Mouse (Mus musculus) intestine, embryonic 16.5 days (tissue): ENCODE data around the gene Sgip1. TPM values are rescaled to one million over a fixed set of nuclear protein-coding genes. Genes with fewer than 3 reads are reported as not detected.

ENCODE experiments used
- ATAC-seq: fragments of 200-750 bp; cut with Nextera tagmentation; 2 replicates; pipeline ENCODE4 v1.8.0; 2017; ENCODE audit warnings: moderate TSS enrichment, moderate library complexity
- H3K27ac ChIP-seq: fragments of 300-500 bp; sonication (generic); 2 replicates; pipeline ENCODE4 v1.5.1; 2014; ENCODE audit warnings: mild to moderate bottlenecking, low read length
- H3K27me3 ChIP-seq: fragments of 300-500 bp; sonication (generic); replicated peaks from 2 replicates; pipeline ENCODE4 v1.6.1; 2014; ENCODE audit warnings: low read length, control low read depth, mixed read lengths; ENCODE audit not compliant: control insufficient read depth, insufficient read depth
- H3K36me3 ChIP-seq: fragments of 300-500 bp; sonication (generic); 2 replicates; pipeline ENCODE4 v1.6.1; 2014; ENCODE audit warnings: low read length, control low read depth; ENCODE audit not compliant: control insufficient read depth, insufficient read depth
- H3K4me1 ChIP-seq: fragments of 300-500 bp; sonication (generic); 2 replicates; pipeline ENCODE4 v1.6.1; 2014; ENCODE audit warnings: low read length, control low read depth, mixed read lengths; ENCODE audit not compliant: control insufficient read depth, insufficient read depth
- H3K4me2 ChIP-seq: fragments of 300-500 bp; sonication (generic); 2 replicates; pipeline ENCODE4 v1.6.1; 2014; ENCODE audit warnings: low read depth, low read length, control low read depth
- H3K4me3 ChIP-seq: fragments of 300-500 bp; sonication (generic); 2 replicates; pipeline ENCODE4 v1.5.1; 2014; ENCODE audit warnings: mild to moderate bottlenecking, low read length
- H3K9ac ChIP-seq: fragments of 300-500 bp; sonication (generic); 2 replicates; pipeline ENCODE4 v1.6.1; 2014; ENCODE audit warnings: low read depth, low read length
- H3K9me3 ChIP-seq: fragments of 300-500 bp; sonication (generic); 2 replicates; pipeline ENCODE4 v1.6.1; 2016; ENCODE audit warnings: low read length, control low read depth; ENCODE audit not compliant: control insufficient read depth
- WGBS: fragments of 180-500 bp; shearing (Covaris S2); extraction: QIAGEN DNeasy Blood & Tissue Kit; methylation state at CpG from one replicate; pipeline ENCODE4 v1.1.7; 2014; 5-methylcytosine and 5-hydroxymethylcytosine counted together
- polyA plus RNA-seq: library from polyadenylated mRNA; unstranded; fragments of >200 nt; fragmentation: Nextera tagmentation; extraction: Ambion mirVana; gene quantifications from 2 replicates; pipeline ENCODE4 v1.2.1, GENCODE M21; 2015

Gene Sgip1
- polyA plus RNA-seq, 1 experiment from 2014 or later = 8.8 TPM

DNA sequence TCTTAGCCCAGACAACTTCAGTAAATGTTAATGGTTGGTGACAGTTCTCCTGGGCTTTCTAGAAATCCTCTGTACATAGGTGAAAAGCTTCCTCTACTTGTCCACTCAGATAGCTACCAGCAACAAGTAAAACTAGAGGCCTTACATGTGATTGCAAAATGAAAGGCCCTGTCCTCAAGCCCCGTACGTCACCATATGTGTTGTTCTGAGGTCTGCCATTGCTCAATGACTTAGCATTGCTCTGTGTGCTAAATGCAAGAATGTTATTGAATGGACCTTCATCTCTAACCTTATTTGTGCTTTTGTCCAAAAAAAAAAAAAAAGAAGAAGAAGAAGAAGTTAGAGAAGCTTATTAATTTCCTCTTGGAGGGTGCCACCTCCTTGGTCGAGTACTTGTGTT, 125.4 kb downstream of the Sgip1 start:
- no peak overlapping the region for H3K27ac ChIP-seq
- no peaks in the 10 kb centered on the region for H3K9me3 ChIP-seq
- 85% methylated on average over 3 of the region's 3 CpGs for WGBS
- no peaks in the 10 kb centered on the region for H3K27me3 ChIP-seq
- H3K9ac ChIP-seq = no peak overlapping the region
- no peak overlapping the region for H3K4me3 ChIP-seq
- no peak for ATAC-seq
- H3K4me1 ChIP-seq = no peaks in the 10 kb centered on the region
- H3K36me3 ChIP-seq = no peaks in the 10 kb centered on the region
- H3K4me2 ChIP-seq = no peak overlapping the region

DNA sequence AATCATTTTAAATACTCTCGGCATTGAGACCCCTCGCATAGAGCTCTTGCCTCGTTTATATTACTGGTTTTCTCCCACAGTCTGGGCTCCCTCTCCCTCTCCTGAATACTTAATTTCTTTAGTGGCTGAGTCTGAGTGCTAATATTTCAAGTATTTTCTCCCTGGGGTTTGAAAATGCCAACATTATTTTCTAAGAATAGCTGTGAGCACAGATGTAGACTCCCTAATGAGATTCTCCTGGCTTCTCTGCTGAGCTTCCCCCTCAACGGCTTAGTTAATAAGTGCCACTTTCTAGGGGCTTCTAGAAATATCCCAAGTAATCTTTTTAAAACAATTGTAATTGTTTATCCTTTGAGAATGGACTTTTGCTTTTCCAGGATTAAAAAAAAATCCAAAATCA, 130.2 kb downstream of the Sgip1 start:
- H3K27me3 ChIP-seq = no peaks in the 10 kb centered on the region
- H3K4me3 ChIP-seq = no peak overlapping the region
- H3K4me1 ChIP-seq = no peaks in the 10 kb centered on the region
- no peaks in the 10 kb centered on the region for H3K36me3 ChIP-seq
- H3K4me2 ChIP-seq = no peak overlapping the region
- no peaks in the 10 kb centered on the region for H3K9me3 ChIP-seq
- H3K9ac ChIP-seq = no peak overlapping the region
- H3K27ac ChIP-seq = no peak overlapping the region
- WGBS = 75% methylated on average over 4 of the region's 4 CpGs
- no peak for ATAC-seq

DNA sequence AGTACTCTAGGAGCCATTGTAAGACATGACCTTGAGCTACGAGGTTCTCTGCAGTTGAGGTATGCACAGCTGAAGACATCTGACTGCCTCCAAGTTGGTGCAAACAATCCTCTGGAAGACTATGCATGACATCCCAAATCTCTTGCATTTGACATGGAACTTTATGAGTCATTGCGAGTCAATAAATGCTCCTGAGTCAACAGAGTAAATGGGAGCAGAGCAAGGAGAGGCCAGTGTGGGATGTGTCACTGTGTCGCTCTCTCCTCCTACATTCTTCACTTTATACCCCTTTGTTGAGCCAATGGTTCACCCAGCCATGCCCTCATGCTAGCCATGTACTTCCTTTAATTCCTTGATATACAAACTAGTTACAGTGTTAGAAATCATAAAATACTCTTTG, 142.0 kb downstream of the Sgip1 start:
- H3K4me3 ChIP-seq = no peak overlapping the region
- ATAC-seq = no peak

DNA sequence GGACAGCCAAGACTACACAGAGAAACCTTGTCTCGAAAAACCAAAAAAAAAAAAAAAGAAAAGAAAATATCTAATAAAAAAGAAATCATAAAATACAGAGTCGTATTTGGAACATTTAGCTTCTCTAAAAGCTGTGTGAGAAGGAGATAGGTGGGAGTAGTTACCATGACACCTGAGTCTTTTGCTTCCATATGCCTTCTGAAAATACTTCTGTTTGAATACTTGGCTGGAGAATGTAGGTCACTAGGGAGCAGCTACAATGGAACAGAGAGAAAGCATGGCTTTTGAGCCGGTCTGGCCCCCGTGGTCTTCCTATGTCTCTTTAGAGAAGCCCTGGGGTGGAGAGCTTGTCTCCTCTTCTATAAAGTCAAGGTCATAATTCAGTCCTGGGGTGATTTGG, 143.1 kb downstream of the Sgip1 start:
- no peak overlapping the region for H3K27ac ChIP-seq
- H3K36me3 ChIP-seq = no peaks in the 10 kb centered on the region
- H3K27me3 ChIP-seq = no peaks in the 10 kb centered on the region
- ATAC-seq = no peak
- H3K9ac ChIP-seq = no peak overlapping the region
- H3K4me2 ChIP-seq = no peak overlapping the region
- WGBS = 91% methylated on average over 4 of the region's 4 CpGs
- H3K4me3 ChIP-seq = no peak overlapping the region
- H3K9me3 ChIP-seq = no peaks in the 10 kb centered on the region
- H3K4me1 ChIP-seq = no peaks in the 10 kb centered on the region

More for the DNA sequence above, 142.0 kb downstream of the Sgip1 start:
- WGBS = 90% methylated on average over 3 of the region's 3 CpGs
- Histone ChIP-seq H3K4me1 (no peaks in the 10 kb centered on the region), H3K27ac (no peak overlapping the region), H3K4me2 (no peak overlapping the region), H3K36me3 (no peaks in the 10 kb centered on the region), H3K9ac (no peak overlapping the region), H3K9me3 (no peaks in the 10 kb centered on the region), H3K27me3 (no peaks in the 10 kb centered on the region)

DNA sequence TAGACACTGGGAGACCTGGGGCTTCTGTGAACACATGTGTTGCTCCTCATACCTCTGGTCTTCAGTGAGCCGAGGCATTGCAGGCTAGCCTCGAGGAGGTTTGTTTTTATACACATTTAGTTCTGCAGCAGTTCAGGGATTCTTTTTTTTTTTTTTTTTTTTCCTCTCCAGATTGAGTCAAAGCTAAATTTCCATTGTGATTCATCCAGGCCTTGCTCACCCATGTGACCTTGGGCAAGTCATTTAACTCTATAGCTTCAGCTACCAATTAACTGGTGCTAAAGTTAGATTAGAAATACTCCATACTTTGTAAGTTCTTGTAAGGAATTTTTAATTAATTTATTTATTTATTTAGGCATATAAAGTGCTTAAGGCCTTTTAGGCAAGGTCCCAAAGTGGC, 145.4 kb downstream of the Sgip1 start:
- Histone ChIP-seq H3K27ac (no peak overlapping the region), H3K4me1 (no peaks in the 10 kb centered on the region), H3K9ac (no peak overlapping the region), H3K4me3 (no peak overlapping the region), H3K9me3 (no peaks in the 10 kb centered on the region), H3K36me3 (no peaks in the 10 kb centered on the region), H3K27me3 (no peaks in the 10 kb centered on the region), H3K4me2 (no peak overlapping the region)
- no peak for ATAC-seq
- WGBS = 66% methylated on average over 2 of the region's 2 CpGs

DNA sequence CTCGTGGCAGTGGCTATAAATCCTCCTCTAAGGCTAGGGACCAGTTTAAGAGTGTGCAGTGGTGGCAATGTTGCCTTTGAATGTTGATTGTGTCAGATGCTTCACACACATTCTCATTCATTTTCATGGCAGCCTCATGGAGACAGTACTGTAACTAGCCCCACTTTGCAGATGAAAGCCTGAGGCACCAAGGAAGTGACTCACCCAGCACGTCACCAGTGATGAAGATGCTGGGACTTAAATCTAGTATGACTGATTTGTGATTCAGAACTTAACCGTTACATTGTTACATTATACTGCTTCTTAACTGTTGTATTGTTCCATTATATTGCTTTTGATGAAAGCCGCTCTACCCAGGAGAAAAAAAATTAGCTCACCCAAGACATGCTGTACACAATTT, 145.8 kb downstream of the Sgip1 start:
- H3K4me1 ChIP-seq = no peaks in the 10 kb centered on the region
- H3K36me3 ChIP-seq = no peaks in the 10 kb centered on the region
- no peaks in the 10 kb centered on the region for H3K9me3 ChIP-seq
- H3K4me3 ChIP-seq = no peak overlapping the region
- no peak overlapping the region for H3K4me2 ChIP-seq
- H3K9ac ChIP-seq = no peak overlapping the region
- no peaks in the 10 kb centered on the region for H3K27me3 ChIP-seq
- no peak overlapping the region for H3K27ac ChIP-seq
- no peak for ATAC-seq
- WGBS = 91% methylated on average over 4 of the region's 4 CpGs

DNA sequence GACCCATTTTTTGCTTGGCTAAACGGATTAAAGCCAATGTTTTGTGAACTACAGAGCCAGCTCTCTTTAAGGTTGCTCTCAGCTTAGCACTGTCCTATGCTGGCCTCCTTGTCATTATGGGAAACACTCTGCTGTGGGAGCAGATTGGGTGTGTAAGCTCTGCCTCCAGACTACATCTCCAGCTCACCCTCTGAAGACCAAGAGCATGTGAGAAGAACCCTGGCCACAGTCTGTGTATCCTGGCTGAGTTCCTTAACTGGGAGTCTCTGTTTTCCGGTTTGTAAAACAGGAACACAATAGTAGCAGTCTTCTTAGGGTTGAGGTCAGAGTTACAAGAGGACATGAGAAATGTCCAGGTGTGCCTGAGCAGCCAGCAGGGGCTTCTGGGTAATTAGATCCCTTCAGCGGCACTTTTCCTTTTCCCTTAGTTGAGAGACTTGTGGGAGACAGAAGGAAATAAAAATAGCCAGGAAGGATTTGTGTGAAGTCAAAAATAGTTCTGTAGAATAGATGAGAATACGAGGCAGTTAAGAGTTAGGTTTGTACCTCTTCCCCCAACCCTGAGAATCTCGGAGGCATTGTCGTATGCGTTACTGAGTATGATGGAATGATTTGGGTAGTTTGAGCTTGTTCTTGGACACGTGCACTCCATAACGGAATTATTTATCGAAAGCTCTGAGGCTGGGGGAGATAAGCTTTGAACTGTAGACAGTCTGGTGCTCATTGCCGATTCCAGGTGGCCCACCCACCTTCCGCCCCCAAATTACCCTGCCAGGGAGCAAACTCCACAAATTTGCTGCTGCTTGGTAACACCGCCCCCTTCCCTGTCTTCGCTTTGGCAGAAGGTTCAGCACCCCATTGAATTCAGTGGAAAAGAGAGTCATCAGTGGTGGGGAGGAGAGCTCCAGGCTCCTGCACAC, 146.9 kb downstream of the Sgip1 start:
- H3K9me3 ChIP-seq = no peaks in the 10 kb centered on the region
- H3K4me3 ChIP-seq = no peak overlapping the region
- no peak overlapping the region for H3K4me2 ChIP-seq
- WGBS = 79% methylated on average over 14 of the region's 14 CpGs
- no peaks in the 10 kb centered on the region for H3K36me3 ChIP-seq
- no peaks in the 10 kb centered on the region for H3K27me3 ChIP-seq
- H3K4me1 ChIP-seq = no peaks in the 10 kb centered on the region
- no peak overlapping the region for H3K9ac ChIP-seq
- ATAC-seq = no peak
- no peak overlapping the region for H3K27ac ChIP-seq

DNA sequence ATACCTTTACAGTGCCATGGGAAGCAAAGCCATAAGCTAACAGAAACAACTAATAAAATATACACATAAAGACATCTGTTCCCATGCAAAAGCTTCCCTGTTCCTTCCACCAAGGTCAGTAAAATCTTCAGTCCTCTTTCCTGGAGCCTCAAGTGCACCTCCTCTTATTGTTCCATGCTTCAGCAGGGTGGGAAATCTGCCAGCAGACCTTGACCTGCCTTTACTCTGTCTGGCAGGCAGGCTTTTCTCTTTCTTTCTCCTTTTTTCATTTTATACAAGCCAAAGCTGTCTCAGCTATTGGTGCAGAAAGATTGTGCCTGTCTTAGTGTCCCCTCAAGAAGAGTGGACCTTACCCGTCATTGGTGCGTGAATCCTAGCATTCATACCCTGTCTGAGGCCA, 154.8 kb downstream of the Sgip1 start:
- Histone ChIP-seq H3K4me3 (no peak overlapping the region), H3K27me3 (no peaks in the 10 kb centered on the region), H3K9me3 (no peaks in the 10 kb centered on the region), H3K27ac (no peak overlapping the region), H3K9ac (no peak overlapping the region), H3K36me3 (no peaks in the 10 kb centered on the region), H3K4me2 (no peak overlapping the region), H3K4me1 (no peaks in the 10 kb centered on the region)
- 100% methylated on average over 2 of the region's 2 CpGs for WGBS
- no peak for ATAC-seq

DNA sequence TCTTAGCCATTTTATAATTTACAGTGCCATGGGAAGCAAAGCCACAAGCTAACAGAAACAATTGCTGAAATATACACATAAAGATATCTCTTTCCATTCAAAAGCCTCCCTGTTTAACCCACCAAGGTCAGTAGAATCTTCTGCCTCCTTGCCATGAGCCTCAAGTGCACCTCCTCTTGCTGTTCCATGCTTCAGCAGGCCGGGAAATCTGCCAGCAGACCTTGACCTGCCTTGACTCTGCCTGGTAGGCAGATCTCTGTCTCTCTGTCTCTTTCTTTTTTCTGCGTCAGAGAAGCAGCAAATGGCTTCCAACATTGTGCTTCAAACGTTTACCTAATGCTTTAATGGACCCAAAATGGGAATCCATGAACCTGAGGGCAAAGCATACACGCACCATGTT, 157.9 kb downstream of the Sgip1 start:
- H3K9me3 ChIP-seq = no peaks in the 10 kb centered on the region
- H3K4me3 ChIP-seq = no peak overlapping the region
- H3K4me2 ChIP-seq = no peak overlapping the region
- no peaks in the 10 kb centered on the region for H3K27me3 ChIP-seq
- no peaks in the 10 kb centered on the region for H3K36me3 ChIP-seq
- H3K4me1 ChIP-seq = no peaks in the 10 kb centered on the region
- no peak for ATAC-seq
- WGBS = 71% methylated on average over 4 of the region's 4 CpGs
- H3K27ac ChIP-seq = no peak overlapping the region
- H3K9ac ChIP-seq = no peak overlapping the region

DNA sequence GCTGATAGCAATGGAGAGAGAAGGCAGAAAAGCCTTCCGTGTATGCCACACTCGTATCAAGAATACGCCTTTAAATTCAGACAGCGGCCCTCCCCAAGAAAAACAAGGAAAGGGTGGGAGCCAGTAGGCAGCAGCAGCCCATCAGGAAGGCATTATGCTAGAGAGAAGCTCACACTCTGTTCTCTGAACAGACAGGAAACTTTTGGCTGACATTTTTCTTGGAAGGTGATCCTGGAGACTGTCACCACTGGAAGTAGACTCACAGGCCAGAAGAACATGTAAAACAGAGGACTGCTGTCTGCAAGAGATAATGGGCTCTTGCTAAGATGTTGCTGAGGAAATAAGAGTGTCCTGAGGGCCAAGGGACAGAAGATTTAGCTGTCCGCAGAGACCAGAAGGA, 158.6 kb downstream of the Sgip1 start:
- Histone ChIP-seq H3K4me1 (no peaks in the 10 kb centered on the region), H3K9me3 (no peaks in the 10 kb centered on the region), H3K4me2 (no peak overlapping the region), H3K27me3 (no peaks in the 10 kb centered on the region), H3K27ac (no peak overlapping the region), H3K4me3 (no peak overlapping the region), H3K36me3 (no peaks in the 10 kb centered on the region), H3K9ac (no peak overlapping the region)
- WGBS = 94% methylated on average over 5 of the region's 5 CpGs
- ATAC-seq = no peak
